Mouse (Mus musculus): ENCODE data around the gene Cacna1g. TPM values are rescaled to one million over a fixed set of nuclear protein-coding genes. Genes with fewer than 3 reads are reported as not detected.

Cacna1g gene
- total RNA-seq, 2 experiments from 2014 or later: 180 to 184 TPM

GRCm38 (mm10) chr11:94483436-94483835 lies 9.4 kb upstream of the Cacna1g start:
- no peak for DNase-seq
- intact Hi-C loops (cut with DNase I): loop anchor here (10.0 kb wide), 1 partner anchor 349 kb away; no protein-coding TSS in a partner anchor

GRCm38 (mm10) chr11:94482738-94483137 lies 8.7 kb upstream of the Cacna1g start:
- intact Hi-C loops (cut with DNase I): loop anchor here (10.0 kb wide), 1 partner anchor 348 kb away; no protein-coding TSS in a partner anchor
- no peak for DNase-seq

GRCm38 (mm10) chr11:94481963-94482362 lies 8.0 kb upstream of the Cacna1g start:
- intact Hi-C loops (cut with DNase I): loop anchor here (10.0 kb wide), 1 partner anchor 347 kb away; no protein-coding TSS in a partner anchor
- no peak for DNase-seq

- no peak for DNase-seq
- intact Hi-C loops (cut with DNase I): loop anchor here (10.0 kb wide), 1 partner anchor 346 kb away; no protein-coding TSS in a partner anchor
Measured at GRCm38 (mm10) chr11:94480382-94480781, 6.4 kb upstream of the Cacna1g start.

- peak; percentile 67 for DNase-seq
- intact Hi-C loops (cut with DNase I): no loop called here
Measured at GRCm38 (mm10) chr11:94477651-94478050, 3.7 kb upstream of the Cacna1g start.

- DNase-seq: peak; percentile 43
- intact Hi-C loops (cut with DNase I): no loop called here
Measured at GRCm38 (mm10) chr11:94475722-94476121, 1.7 kb upstream of the Cacna1g start.

- DNase-seq: no peak
- intact Hi-C loops (cut with DNase I): loop anchor here (5.0 kb wide), 1 partner anchor 147 kb away; the partner anchor contains the start of gene Ankrd40
Measured at GRCm38 (mm10) chr11:94474544-94474910, 529 bp upstream of the Cacna1g start.

GRCm38 (mm10) chr11:94472916-94473706 lies 887 bp downstream of the Cacna1g start:
- intact Hi-C loops (cut with DNase I): loop anchor here (5.0 kb wide), 1 partner anchor 146 kb away; the partner anchor contains the start of gene Ankrd40
- DNase-seq: no peak

GRCm38 (mm10) chr11:94472585-94472915 lies 1.4 kb downstream of the Cacna1g start:
- intact Hi-C loops (cut with DNase I): loop anchor here (5.0 kb wide), 1 partner anchor 145 kb away; the partner anchor contains the start of gene Ankrd40
- DNase-seq: no peak

GRCm38 (mm10) chr11:94471740-94472584 lies 2.0 kb downstream of the Cacna1g start:
- DNase-seq: no peak
- intact Hi-C loops (cut with DNase I): loop anchor here (5.0 kb wide), 1 partner anchor 145 kb away; the partner anchor contains the start of gene Ankrd40

- DNase-seq: no peak
- intact Hi-C loops (cut with DNase I): loop anchor here (5.0 kb wide), 1 partner anchor 143 kb away; the partner anchor contains the start of gene Ankrd40
Measured at GRCm38 (mm10) chr11:94470391-94470790, 3.6 kb downstream of the Cacna1g start.

GRCm38 (mm10) chr11:94469136-94470064 lies 4.6 kb downstream of the Cacna1g start:
- intact Hi-C loops (cut with DNase I): loop anchor here (5.0 kb wide), 2 partner anchors 73 to 142 kb away; partner anchors contain the start of gene Ankrd40
- no peak for DNase-seq

GRCm38 (mm10) chr11:94468582-94469064 lies 5.4 kb downstream of the Cacna1g start:
- peak; percentile 88 for DNase-seq
- intact Hi-C loops (cut with DNase I): loop anchor here (5.0 kb wide), 1 partner anchor 74 kb away; no protein-coding TSS in a partner anchor

- no peak for DNase-seq
- intact Hi-C loops (cut with DNase I): loop anchor here (5.0 kb wide), 1 partner anchor 76 kb away; no protein-coding TSS in a partner anchor
Measured at GRCm38 (mm10) chr11:94466333-94466855, 7.6 kb downstream of the Cacna1g start.

GRCm38 (mm10) chr11:94464170-94464569 lies 9.8 kb downstream of the Cacna1g start:
- intact Hi-C loops (cut with DNase I): no loop called here
- DNase-seq: no peak

- no peak for DNase-seq
Measured at GRCm38 (mm10) chr11:94461856-94462255, 12.1 kb downstream of the Cacna1g start.

GRCm38 (mm10) chr11:94457001-94457400 lies 17.0 kb downstream of the Cacna1g start:
- intact Hi-C loops (cut with DNase I): no loop called here
- DNase-seq: no peak

More at GRCm38 (mm10) chr11:94461856-94462255, 12.1 kb downstream of the Cacna1g start:
- intact Hi-C loops (cut with DNase I): no loop called here

GRCm38 (mm10) chr11:94456347-94456746 lies 17.7 kb downstream of the Cacna1g start:
- intact Hi-C loops (cut with DNase I): no loop called here
- no peak for DNase-seq

- intact Hi-C loops (cut with DNase I): no loop called here
- peak; percentile 54 for DNase-seq
Measured at GRCm38 (mm10) chr11:94455161-94455820, 18.7 kb downstream of the Cacna1g start.
